Mouse (Mus musculus) lung, postnatal 36 days (tissue): ENCODE data around the gene Dnajb4.
A peak's percentile ranks its signal among the peaks of the same experiment; 100 is the strongest.
"Not testable (repeated sequence)": the region's sequence is repeated elsewhere in the genome, so short reads cannot be mapped to it uniquely, and the experiment has no call there.

Source experiments
- DNase-seq: peaks from one replicate; pipeline ENCODE4 v3.0.0; 2022; ENCODE audit warnings: mixed read lengths

Gene Dnajb4

DNA sequence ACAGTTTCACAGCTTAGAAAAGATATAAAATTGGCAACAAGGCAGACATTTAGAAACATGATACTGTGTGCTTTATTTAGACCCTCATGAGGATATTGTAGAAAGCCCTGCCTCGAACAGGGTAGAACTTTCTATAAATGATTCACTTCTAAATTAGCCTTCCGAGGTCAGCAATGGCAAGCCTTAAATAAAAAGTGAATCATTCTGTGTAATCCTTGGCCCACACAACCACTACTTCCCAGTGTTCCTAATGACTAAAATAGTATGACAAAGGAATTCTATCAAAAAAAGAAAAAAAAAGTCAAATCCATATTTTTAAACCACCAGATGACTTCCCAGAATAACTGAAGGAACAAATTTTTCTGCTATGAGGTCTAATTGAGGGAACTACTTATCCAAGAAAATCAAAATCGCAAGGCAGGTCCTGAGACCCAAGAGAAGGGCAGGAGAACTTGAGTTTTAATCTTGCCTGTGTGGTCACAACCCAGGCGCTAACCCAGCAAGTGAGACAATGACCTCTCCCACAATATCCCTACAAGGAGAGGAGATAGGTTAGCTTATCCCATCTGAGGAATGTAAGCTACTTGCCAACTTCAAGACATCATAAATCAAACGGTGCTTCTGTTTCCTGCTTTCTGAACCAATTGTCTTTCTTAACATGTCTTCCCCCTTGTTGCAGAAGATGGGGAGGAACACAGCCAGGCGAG is 67.0 kb downstream of the Dnajb4 start:
- DNase-seq, result peak; percentile 46

DNA sequence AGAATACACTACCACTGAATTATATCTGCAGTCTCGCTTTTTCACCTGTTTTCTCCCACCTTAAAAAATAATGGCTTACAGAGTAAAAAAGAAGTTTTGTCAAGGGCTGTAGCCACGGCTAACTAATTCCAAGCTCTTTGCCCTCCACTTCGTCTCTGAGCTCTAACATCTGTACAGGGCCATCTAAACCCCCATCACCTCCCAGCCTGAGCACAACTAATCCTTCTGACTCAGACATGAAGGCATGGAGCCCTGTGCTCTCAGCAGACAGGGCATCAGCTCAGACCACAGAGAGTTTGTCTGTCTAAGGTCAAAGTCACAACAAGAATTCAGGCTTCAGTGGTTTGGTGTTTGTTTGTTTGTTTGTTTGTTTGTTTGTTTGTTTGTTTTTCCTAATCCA is 68.0 kb downstream of the Dnajb4 start:
- no peak for DNase-seq

DNA sequence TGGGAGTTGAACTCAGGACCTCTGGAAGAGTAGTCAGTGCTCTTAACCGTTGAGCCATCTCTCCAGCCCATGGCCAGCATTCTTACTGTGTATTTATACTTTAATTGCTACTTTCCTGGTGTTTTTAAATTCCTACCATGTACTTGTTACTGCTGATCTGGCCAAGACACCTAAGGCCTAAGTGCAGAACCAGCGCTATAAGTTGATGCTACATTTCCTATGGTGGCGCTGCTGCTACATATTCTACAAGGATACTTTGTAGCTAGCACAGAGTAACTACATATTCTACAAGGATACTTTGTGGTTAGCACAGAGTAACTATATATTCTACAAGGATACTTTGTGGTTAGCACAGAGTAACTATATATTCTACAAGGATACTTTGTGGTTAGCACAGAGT is 70.8 kb downstream of the Dnajb4 start:
- not testable (repeated sequence) for DNase-seq

DNA sequence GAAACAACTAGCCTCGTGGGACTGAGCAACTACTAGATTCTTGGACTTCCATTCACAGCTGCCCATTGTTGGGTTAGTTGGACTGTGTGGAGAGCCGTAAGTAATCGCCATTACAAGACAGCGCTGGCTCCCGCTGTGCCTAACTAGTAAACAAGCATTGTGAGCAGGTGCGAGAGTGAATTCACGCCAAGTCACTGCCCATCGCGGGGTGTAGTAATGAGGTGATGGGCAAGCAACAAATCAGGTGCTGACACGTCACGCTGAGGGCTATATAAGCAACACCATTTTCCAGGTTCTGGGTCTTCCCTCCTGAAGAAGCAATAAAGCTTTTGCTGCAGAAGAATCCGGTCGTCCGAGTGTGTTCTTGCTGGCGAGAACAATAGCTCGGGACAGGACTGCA is 74.0 kb downstream of the Dnajb4 start:
- not testable (repeated sequence) for DNase-seq

DNA sequence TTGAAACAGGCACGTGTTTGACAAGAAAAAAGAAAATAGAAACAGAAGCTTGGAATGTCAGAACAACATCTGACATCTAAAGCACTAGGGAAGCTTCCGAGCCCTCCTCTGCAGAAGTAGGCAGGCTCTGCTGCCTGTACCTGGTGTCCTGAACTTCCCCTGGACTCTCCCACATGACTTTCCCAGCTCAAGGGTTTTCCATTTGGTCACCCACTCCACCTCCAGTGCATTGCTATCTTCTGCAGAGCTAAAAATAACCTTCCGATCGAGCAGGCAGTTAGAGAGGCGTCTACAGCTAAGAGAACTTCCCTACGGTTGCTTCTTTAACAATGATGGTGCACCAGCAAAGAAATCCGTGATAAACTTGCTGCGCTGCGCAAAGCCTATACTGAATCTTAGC is 76.5 kb downstream of the Dnajb4 start:
- DNase-seq, result peak; percentile 66

DNA sequence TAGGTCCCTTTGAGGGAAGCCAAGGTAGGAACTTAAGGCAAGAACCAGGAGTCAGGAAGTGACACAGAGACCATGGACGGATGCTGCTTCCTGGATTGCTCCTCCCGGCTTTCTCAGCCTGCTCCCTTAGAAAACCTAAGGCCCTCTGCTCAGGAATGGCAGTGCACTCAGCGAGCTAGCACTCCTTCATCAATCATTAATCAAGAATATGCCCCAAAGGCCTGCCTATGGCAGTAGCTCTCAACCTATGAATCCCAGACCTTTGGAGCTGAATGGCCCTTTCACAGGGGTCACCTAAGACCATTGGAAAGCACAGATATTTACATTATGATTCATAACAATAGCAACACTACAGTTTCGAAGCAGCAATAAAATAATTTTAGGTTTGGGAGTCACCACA is 79.1 kb downstream of the Dnajb4 start:
- no peak for DNase-seq

DNA sequence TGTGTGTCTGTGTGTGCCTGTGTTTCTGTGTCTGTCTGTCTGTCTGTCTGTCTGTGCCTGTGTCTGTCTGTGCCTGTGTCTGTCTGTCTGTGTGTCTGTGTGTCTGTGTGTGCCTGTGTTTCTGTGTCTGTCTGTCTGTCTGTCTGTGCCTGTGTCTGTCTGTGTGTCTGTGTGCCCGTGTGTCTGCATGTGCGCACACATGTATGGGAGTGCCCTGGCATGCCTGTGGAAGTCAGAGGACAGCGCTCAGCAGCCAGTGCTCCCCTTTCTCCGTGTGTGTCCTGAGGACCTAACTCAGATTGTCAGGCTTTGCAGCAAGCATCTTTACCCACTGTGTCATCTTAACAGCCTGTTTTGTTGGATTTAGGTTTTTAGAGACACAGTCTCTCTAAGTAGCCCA is 80.7 kb downstream of the Dnajb4 start:
- DNase-seq, result not testable (repeated sequence)

DNA sequence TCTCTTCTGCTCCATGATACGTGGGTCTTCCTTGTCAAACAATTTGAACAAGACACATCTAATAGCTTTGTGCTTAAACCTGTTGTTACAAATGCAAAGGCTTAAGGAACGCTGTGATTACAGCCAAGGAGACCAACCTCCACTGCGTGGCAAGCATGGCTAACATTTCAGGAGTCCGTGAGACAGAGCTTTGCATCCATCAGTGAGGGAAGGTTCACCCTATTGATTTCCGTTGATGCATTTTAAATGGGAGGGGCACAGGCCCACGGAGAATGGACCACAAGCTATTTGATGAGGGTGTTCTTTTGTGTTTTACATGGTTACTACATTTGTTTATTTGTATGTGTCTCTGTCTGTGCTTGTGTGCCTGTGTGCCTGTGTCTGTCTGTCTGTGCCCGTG is 81.5 kb downstream of the Dnajb4 start:
- no peak for DNase-seq
